Mouse (Mus musculus): ENCODE data around the gene Rcan3.

Gene Rcan3

GRCm38 (mm10) chr4:135433443-135434394 lies at the start of gene Rcan3:
Rcan3 (minus strand) TSS chr4:135433853.
- DNase-seq: peak; percentile 86

- no peak for DNase-seq
Measured at GRCm38 (mm10) chr4:135480370-135480769, 46.7 kb upstream of the Rcan3 start.

GRCm38 (mm10) chr4:135477851-135478250 lies 44.2 kb upstream of the Rcan3 start:
- DNase-seq: no peak

- no peak for DNase-seq
Measured at GRCm38 (mm10) chr4:135463406-135463805, 29.8 kb upstream of the Rcan3 start.

- no peak for DNase-seq
Measured at GRCm38 (mm10) chr4:135453572-135453971, 19.9 kb upstream of the Rcan3 start.

GRCm38 (mm10) chr4:135453164-135453563 lies 19.5 kb upstream of the Rcan3 start:
- DNase-seq: no peak

- DNase-seq: no peak
Measured at GRCm38 (mm10) chr4:135451360-135452015, 17.8 kb upstream of the Rcan3 start.

GRCm38 (mm10) chr4:135442473-135442872 lies 8.8 kb upstream of the Rcan3 start:
- DNase-seq: no peak

- peak; percentile 48 for DNase-seq
Measured at GRCm38 (mm10) chr4:135439904-135440522, 6.4 kb upstream of the Rcan3 start.

GRCm38 (mm10) chr4:135439188-135439647 lies 5.6 kb upstream of the Rcan3 start:
- peak; percentile 83 for DNase-seq

- DNase-seq: no peak
Measured at GRCm38 (mm10) chr4:135437924-135438323, 4.3 kb upstream of the Rcan3 start.

- DNase-seq: peak; percentile 38
Measured at GRCm38 (mm10) chr4:135436291-135436690, 2.6 kb upstream of the Rcan3 start.

GRCm38 (mm10) chr4:135434395-135434789 lies 739 bp upstream of the Rcan3 start:
- DNase-seq: no peak

GRCm38 (mm10) chr4:135433086-135433442 lies 589 bp downstream of the Rcan3 start:
- DNase-seq: no peak

- DNase-seq: no peak
Measured at GRCm38 (mm10) chr4:135429990-135430760, 3.5 kb downstream of the Rcan3 start.

GRCm38 (mm10) chr4:135429383-135429782 lies 4.3 kb downstream of the Rcan3 start:
- no peak for DNase-seq

- DNase-seq: peak; percentile 46
Measured at GRCm38 (mm10) chr4:135426587-135426986, 7.1 kb downstream of the Rcan3 start.

- no peak for DNase-seq
Measured at GRCm38 (mm10) chr4:135425625-135426024, 8.0 kb downstream of the Rcan3 start.

- DNase-seq: no peak
Measured at GRCm38 (mm10) chr4:135420961-135421360, 12.7 kb downstream of the Rcan3 start.

GRCm38 (mm10) chr4:135420416-135420815 lies 13.2 kb downstream of the Rcan3 start:
- DNase-seq: no peak

GRCm38 (mm10) chr4:135419996-135420395 lies 13.7 kb downstream of the Rcan3 start:
- DNase-seq: no peak

- DNase-seq: peak; percentile 28
Measured at GRCm38 (mm10) chr4:135416367-135416766, 17.3 kb downstream of the Rcan3 start.

GRCm38 (mm10) chr4:135413491-135413890 lies 20.2 kb downstream of the Rcan3 start:
- no peak for DNase-seq

Measured in thymus, postnatal 14 days (tissue).